Mouse (Mus musculus) stomach, embryonic 14.5 days (tissue): ENCODE results near the gene Ahsg. TPM values are rescaled to one million over a fixed set of nuclear protein-coding genes. Genes with fewer than 3 reads are reported as not detected.

Source experiments
- ATAC-seq: fragments of 200-750 bp; cut with Nextera tagmentation; 2 replicates; pipeline ENCODE4 v1.8.0; 2017; ENCODE audit warnings: low read depth, moderate TSS enrichment; ENCODE audit not compliant: insufficient number of reproducible peaks, insufficient read depth, low FRiP score
- H3K27ac ChIP-seq: fragments of 300-500 bp; sonication (generic); 2 replicates; pipeline ENCODE4 v1.5.1; 2014; ENCODE audit warnings: mild to moderate bottlenecking, low read length, moderate library complexity, mixed read lengths
- H3K27me3 ChIP-seq: fragments of 300-500 bp; sonication (generic); 2 replicates; pipeline ENCODE4 v1.6.1; 2014; ENCODE audit warnings: low read length, control low read depth, mixed read lengths; ENCODE audit not compliant: control insufficient read depth, insufficient read depth
- H3K36me3 ChIP-seq: fragments of 300-500 bp; sonication (generic); 2 replicates; pipeline ENCODE4 v1.6.1; 2014; ENCODE audit warnings: mild to moderate bottlenecking, control low read depth, low read length, moderate library complexity, mixed read lengths; ENCODE audit not compliant: control insufficient read depth, insufficient read depth
- H3K4me1 ChIP-seq: fragments of 300-500 bp; sonication (generic); 2 replicates; pipeline ENCODE4 v1.6.1; 2014; ENCODE audit warnings: low read length, control low read depth, mixed read lengths; ENCODE audit not compliant: control insufficient read depth, insufficient read depth
- H3K4me2 ChIP-seq: fragments of 300-500 bp; sonication (generic); replicated peaks from 2 replicates; pipeline ENCODE4 v1.6.1; 2014; ENCODE audit warnings: low read depth, low read length, control low read depth
- H3K4me3 ChIP-seq: fragments of 300-500 bp; sonication (generic); 2 replicates; pipeline ENCODE4 v1.5.1; 2014; ENCODE audit warnings: low read depth, low read length, control low read depth
- H3K9ac ChIP-seq: fragments of 300-500 bp; sonication (generic); replicated peaks from 2 replicates; pipeline ENCODE4 v1.6.1; 2014; ENCODE audit warnings: low read depth, mild to moderate bottlenecking, control low read depth, low read length, moderate library complexity, mixed read lengths
- H3K9me3 ChIP-seq: fragments of 300-500 bp; sonication (generic); 2 replicates; pipeline ENCODE4 v1.6.1; 2016; ENCODE audit warnings: low read depth, low read length, control low read depth; ENCODE audit not compliant: control insufficient read depth
- WGBS: fragments of 180-500 bp; shearing (Covaris S2); extraction: QIAGEN DNeasy Blood & Tissue Kit; methylation state at CpG from one replicate; pipeline ENCODE4 v1.1.7; 2014; 5-methylcytosine and 5-hydroxymethylcytosine counted together
- polyA plus RNA-seq: library from polyadenylated mRNA; unstranded; fragments of >200 nt; fragmentation: Nextera tagmentation; extraction: Ambion mirVana; gene quantifications from 2 replicates; pipeline ENCODE4 v1.2.1, GENCODE M21; 2014

Gene Ahsg
- polyA plus RNA-seq, 1 experiment from 2014 or later, result 1.3 TPM

DNA sequence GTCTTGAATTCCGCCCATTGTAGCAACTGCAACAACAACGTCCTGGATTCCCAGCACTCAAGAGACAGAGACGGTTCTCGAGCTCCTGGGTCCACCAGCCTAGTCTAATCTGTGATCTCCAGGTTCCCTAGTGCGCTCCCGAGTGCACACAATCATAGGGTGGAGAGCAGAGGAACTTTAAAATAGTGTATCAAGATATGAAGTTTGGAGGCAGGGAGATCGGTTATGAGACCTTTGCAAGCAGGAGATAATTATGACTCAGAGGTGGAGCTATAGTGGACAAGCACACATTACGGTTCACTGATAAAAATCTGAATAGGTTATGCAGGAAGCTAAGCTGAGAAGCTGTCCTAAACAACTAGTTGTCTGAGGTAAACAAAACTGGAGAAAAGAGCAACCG, 34.3 kb upstream of the Ahsg start:
- peak overlapping the region; percentile 41 for H3K9ac ChIP-seq
- peak overlapping the region; percentile 88 for H3K4me2 ChIP-seq
- H3K27ac ChIP-seq, result peak overlapping the region; percentile 44; the same call in 1 of the 2 replicates
- 10% methylated on average over 9 of the region's 9 CpGs for WGBS
- peaks cover 8% of the 10 kb centered on the region; the same call in 1 of the 2 replicates for H3K4me1 ChIP-seq
- no peaks in the 10 kb centered on the region for H3K27me3 ChIP-seq
- peak overlapping the region; percentile 94 for H3K4me3 ChIP-seq
- no peaks in the 10 kb centered on the region for H3K9me3 ChIP-seq
- 0 out of 2 replicates have a peak, but pooled peaks cover 7% of the 10 kb centered on the region for H3K36me3 ChIP-seq
- no peak for ATAC-seq

DNA sequence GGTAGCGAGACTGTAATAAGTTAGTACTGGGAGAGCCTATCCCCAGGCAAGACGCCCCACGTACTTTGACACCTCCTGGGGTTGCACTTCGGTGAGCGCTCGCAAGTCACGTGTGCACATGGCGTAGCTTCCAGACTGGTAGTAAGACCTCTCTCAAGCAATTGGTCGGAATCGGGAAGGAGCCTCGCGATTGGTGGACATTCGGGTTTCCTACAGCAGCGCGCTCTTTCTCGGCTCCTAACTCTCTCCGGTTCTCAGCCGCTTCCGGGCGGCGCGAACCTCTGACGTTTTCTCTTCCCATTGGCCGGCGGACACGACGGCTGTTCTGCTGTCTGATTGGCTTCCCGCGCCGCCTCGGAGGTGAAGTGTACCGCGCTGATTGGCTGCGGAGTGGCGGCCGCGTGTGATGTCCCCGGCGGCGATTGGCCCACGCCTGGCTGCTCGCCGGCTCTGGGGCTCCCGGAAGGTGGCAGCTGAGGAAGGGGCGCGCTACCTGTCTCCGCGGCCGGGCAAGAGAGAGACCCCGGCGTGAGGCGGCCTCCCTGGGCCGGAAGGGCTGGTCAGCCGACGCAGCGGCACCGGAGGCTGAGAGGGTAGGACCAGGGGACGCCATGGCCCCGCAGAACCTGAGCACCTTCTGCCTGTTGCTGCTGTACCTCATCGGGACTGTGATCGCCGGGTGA, 33.5 kb upstream of the Ahsg start, which contains the start of the genes Tbccd1 and Dnajb11:
Gene Tbccd1, minus strand, starts transcription at position 239 of the 683 bp plus-strand sequence.
Gene Dnajb11, plus strand, starts transcription at position 415 of the 683 bp plus-strand sequence.
- Histone ChIP-seq H3K4me2 (peak within 1 kb of the TSS; percentile 88), H3K27me3 (no peaks in the 10 kb centered on the region), H3K9me3 (no peaks in the 10 kb centered on the region), H3K4me3 (peak within 1 kb of the TSS; percentile 94), H3K27ac (peak within 1 kb of the TSS; percentile 44; the same call in 1 of the 2 replicates), H3K4me1 (peaks cover 8% of the 10 kb centered on the region; the same call in 1 of the 2 replicates), H3K9ac (peak within 1 kb of the TSS; percentile 89), H3K36me3 (peaks cover 9% of the 10 kb centered on the region)
- WGBS, result under 1% methylated on average over 62 of the region's 62 CpGs
- ATAC-seq, result peak; percentile 99

DNA sequence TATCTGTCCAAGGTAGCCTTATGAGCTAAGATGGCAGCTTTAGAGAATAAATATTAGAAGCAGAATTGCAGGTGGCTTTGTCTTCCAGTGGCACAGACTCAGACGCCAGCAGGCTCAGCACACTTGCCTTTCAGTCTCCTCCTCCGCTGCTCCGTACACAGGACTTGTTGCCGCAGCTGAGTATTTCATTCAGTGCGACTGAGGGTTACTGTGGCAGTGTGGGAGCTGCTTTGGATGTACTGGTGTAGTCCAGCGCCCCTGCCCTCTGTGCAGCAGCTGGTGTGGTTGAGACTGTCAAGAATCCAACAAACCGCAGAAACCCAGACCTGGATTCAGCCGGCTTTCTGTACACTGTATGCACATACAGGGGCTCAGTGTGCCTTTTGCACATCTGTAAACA, 18.7 kb upstream of the Ahsg start:
- Histone ChIP-seq H3K27ac (no peak overlapping the region), H3K27me3 (no peaks in the 10 kb centered on the region), H3K9ac (no peak overlapping the region), H3K9me3 (no peaks in the 10 kb centered on the region), H3K4me3 (no peak overlapping the region), H3K4me2 (no peak overlapping the region), H3K4me1 (no peaks in the 10 kb centered on the region), H3K36me3 (peaks cover 58% of the 10 kb centered on the region)
- ATAC-seq, result no peak
- WGBS, result 93% methylated on average over 8 of the region's 8 CpGs

DNA sequence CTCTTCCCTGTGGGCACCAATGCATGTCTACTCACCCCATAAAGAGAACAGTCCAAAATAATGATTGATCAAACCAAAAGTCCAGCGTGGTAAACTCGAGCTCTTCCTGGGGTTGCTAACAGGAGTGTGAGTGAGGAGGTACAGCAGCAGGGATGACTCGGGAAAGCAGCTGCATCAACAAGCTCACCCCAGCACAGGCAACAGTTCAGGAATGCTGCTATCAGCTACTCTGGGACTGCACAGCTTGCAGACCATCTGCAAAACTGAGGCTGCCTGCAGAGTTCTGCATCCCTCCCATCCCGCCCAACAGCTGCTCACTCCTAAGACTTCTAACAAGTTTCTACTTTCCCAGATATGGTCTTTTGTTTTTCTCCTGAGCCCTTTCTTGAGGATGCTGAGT, 17.7 kb upstream of the Ahsg start:
- Histone ChIP-seq H3K9ac (no peak overlapping the region), H3K4me3 (no peak overlapping the region), H3K36me3 (peaks cover 49% of the 10 kb centered on the region), H3K27me3 (no peaks in the 10 kb centered on the region), H3K4me1 (no peaks in the 10 kb centered on the region), H3K27ac (no peak overlapping the region), H3K4me2 (no peak overlapping the region), H3K9me3 (no peaks in the 10 kb centered on the region)
- no peak for ATAC-seq
- 83% methylated on average over 4 of the region's 4 CpGs for WGBS

DNA sequence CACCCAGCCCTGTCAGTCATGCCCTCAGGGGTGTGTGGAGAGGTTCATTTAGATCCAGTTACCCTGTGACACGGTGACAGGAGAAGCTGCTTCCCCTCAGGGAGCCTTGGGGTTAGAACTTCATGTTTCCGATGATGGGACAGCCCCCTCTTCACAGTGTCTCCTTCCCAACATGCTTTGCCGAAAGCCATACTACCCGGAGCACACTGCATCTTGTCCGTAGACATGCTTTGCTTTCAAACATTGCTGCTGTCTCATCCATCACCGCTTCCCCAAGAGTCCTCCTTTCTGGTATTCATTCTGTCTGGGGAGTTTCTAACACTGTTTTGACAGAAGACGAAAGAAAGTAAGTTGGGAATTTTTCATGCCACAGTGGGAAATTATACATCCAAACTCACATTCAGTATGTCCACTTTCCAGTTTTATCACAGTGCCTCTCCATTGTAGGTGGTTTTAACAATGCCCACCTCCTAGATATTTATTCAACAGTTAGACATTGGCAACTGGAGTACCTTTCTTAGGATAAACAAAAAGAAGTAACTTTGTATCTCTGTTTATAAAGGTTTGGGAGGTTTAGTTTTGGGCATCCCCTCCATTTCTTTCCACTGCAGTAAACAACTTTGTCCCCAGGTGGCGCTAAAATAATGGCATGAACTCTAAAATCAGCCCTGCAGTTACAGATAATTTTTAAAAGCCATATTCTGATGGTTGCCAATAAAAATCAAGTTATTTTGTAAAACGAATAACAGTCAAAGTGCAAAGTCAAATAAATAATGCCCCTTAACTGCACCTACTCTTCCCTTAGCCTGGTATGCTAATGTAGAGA, 14.6 kb upstream of the Ahsg start:
- ATAC-seq, result no peak
- Histone ChIP-seq H3K9me3 (no peaks in the 10 kb centered on the region), H3K27ac (no peak overlapping the region), H3K4me1 (no peaks in the 10 kb centered on the region), H3K9ac (no peak overlapping the region), H3K27me3 (no peaks in the 10 kb centered on the region), H3K4me2 (no peak overlapping the region), H3K4me3 (no peak overlapping the region), H3K36me3 (peaks cover 18% of the 10 kb centered on the region)
- WGBS, result 41% methylated on average over 9 of the region's 9 CpGs

DNA sequence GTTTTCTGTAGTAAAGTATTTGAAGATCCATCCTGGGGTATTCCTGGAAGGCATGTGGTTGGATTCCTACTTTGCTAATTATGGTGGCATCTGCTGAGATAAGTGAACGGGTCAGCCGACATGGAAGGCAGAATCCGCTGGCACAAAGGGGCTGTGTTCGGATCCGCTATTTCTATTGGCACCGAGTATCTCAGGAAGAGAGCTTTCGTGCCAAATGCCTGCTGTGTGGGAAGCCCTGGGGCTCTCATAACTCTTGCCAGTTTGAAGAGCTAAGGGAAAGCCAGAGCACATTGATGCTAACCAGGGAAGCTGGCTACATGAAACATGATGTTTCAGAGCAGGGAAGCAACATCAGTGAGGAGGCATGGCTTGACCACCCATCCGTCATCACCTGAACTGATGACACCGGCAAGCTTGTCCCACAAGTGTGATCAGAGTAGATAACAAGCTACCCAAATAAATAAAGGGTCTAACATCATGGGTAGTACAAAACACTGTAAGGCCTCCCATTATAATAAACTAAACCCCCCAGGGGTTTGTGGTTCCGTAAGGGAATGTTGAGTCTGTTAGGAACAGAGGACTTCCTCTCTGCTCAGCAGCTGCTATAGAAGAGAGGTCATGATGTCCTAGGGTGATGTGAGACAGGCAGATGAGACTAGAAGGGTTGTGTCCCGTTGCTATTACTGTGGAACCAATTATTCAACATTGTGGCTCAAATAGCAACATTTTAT, 13.3 kb upstream of the Ahsg start:
- Histone ChIP-seq H3K9me3 (no peaks in the 10 kb centered on the region), H3K27ac (no peak overlapping the region), H3K27me3 (no peaks in the 10 kb centered on the region), H3K4me3 (no peak overlapping the region), H3K4me1 (no peaks in the 10 kb centered on the region), H3K36me3 (peaks cover 4% of the 10 kb centered on the region; the same call in 1 of the 2 replicates), H3K9ac (no peak overlapping the region), H3K4me2 (no peak overlapping the region)
- 81% methylated on average over 11 of the region's 11 CpGs for WGBS
- no peak for ATAC-seq

DNA sequence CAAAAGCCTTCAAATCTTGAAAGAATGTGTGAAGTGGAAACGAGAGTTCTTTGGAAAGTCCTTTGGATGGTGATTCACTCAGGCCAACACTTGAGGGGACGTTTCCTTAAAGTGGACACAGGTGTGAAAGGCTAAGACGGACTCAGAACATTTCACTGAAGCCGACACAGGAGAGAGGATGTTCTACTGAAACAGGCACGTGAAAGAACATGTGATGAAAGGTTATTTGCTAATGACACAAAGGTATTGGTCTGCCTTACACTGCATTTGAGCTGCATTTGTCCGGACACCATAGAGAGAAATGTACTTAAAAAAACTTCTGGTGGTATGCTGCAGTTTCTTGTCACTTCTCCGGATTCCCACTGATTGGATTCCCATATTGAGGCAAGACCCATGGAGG, 12.4 kb upstream of the Ahsg start:
- Histone ChIP-seq H3K27ac (no peak overlapping the region), H3K9ac (no peak overlapping the region)

DNA sequence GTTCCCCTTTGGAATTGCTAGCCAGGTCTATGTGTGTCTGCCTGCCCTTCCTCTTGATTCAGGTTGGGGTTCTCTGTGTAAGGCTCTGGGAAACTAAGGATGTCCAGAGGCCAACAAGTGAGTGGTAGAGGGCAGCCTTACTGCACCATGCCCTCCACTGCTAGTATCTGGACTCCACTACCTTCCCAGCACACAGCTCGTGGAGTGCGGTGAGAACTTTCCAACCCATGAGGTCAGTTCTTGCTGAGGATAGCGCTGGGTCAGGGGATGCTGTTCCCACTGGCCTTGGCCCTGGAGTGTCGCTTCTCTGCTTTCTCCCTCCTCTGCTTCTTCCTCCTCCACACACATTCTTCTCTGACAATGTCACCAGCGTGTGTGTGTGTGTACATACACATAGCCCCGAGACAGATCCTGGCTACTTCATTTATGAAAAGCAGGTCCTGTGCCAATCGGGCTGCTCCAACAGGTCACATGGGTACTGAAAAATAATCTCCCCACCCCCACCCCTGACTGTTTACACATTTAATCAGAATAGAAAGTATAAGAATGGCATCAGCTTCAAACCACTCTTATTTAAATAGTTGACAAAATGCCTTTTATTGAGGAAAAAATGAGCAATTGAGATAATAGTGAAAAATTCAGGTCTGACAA, 11.0 kb upstream of the Ahsg start:
- no peak overlapping the region for H3K27ac ChIP-seq
- 63% methylated on average over 7 of the region's 7 CpGs for WGBS
- H3K36me3 ChIP-seq, result no peaks in the 10 kb centered on the region
- H3K4me2 ChIP-seq, result no peak overlapping the region
- H3K9ac ChIP-seq, result no peak overlapping the region
- H3K4me3 ChIP-seq, result no peak overlapping the region
- no peaks in the 10 kb centered on the region for H3K4me1 ChIP-seq
- no peaks in the 10 kb centered on the region for H3K9me3 ChIP-seq
- no peak for ATAC-seq
- no peaks in the 10 kb centered on the region for H3K27me3 ChIP-seq

More for the DNA sequence above, 12.4 kb upstream of the Ahsg start:
- H3K36me3 ChIP-seq, result no peaks in the 10 kb centered on the region
- ATAC-seq, result no peak
- no peaks in the 10 kb centered on the region for H3K9me3 ChIP-seq
- H3K27me3 ChIP-seq, result no peaks in the 10 kb centered on the region
- 78% methylated on average over 7 of the region's 7 CpGs for WGBS
- H3K4me3 ChIP-seq, result no peak overlapping the region
- H3K4me1 ChIP-seq, result no peaks in the 10 kb centered on the region
- no peak overlapping the region for H3K4me2 ChIP-seq
